Mouse (Mus musculus): ENCODE results near the gene Lmo1. TPM values are rescaled to one million over a fixed set of nuclear protein-coding genes. Genes with fewer than 3 reads are reported as not detected.
"Not testable (repeated sequence)": the region's sequence is repeated elsewhere in the genome, so short reads cannot be mapped to it uniquely, and the experiment has no call there.

The Lmo1 gene
- polyA plus RNA-seq, 1 experiment from 2014 or later: 2.9 TPM

- DNase-seq (ENCODE audit: low spot score) (no peak), ATAC-seq (replicated peaks; ENCODE audit: low FRiP score, low TSS enrichment, low read depth) (no peak)
- Histone ChIP-seq H3K4me1 (replicated peaks; ENCODE audit: control insufficient read depth, insufficient read depth, low read length) (no peaks in the 10 kb centered on the region), H3K9ac (ENCODE audit: low read length) (no peak overlapping the region), H3K27ac (ENCODE audit: low read depth) (no peak overlapping the region), H3K9me3 (ENCODE audit: control insufficient read depth, low read length) (no peaks in the 10 kb centered on the region), H3K27me3 (replicated peaks; ENCODE audit: control insufficient read depth, insufficient read depth, low read length) (no peaks in the 10 kb centered on the region), H3K4me2 (ENCODE audit: low read length) (no peak overlapping the region), H3K4me3 (ENCODE audit: low read depth, low read length) (no peak overlapping the region), H3K36me3 (ENCODE audit: control insufficient read depth, insufficient read depth, low read length) (no peaks in the 10 kb centered on the region)
- 72% methylated on average over 5 of the region's 5 CpGs for WGBS
Observed at GRCm38 (mm10) chr7:109111000-109111399, 64.0 kb downstream of the Lmo1 start.

- Histone ChIP-seq H3K27ac (ENCODE audit: low read depth) (no peak overlapping the region), H3K36me3 (ENCODE audit: control insufficient read depth, insufficient read depth, low read length) (no peaks in the 10 kb centered on the region), H3K27me3 (replicated peaks; ENCODE audit: control insufficient read depth, insufficient read depth, low read length) (no peaks in the 10 kb centered on the region), H3K4me2 (ENCODE audit: low read length) (no peak overlapping the region), H3K9me3 (ENCODE audit: control insufficient read depth, low read length) (no peaks in the 10 kb centered on the region), H3K9ac (ENCODE audit: low read length) (no peak overlapping the region), H3K4me1 (replicated peaks; ENCODE audit: control insufficient read depth, insufficient read depth, low read length) (no peaks in the 10 kb centered on the region), H3K4me3 (ENCODE audit: low read depth, low read length) (no peak overlapping the region)
- WGBS: 50% methylated on average over 1 of the region's 1 CpGs
- ATAC-seq (replicated peaks; ENCODE audit: low FRiP score, low TSS enrichment, low read depth) (no peak), DNase-seq (ENCODE audit: low spot score) (no peak)
Observed at GRCm38 (mm10) chr7:109104894-109105293, 70.1 kb downstream of the Lmo1 start.

DNA sequence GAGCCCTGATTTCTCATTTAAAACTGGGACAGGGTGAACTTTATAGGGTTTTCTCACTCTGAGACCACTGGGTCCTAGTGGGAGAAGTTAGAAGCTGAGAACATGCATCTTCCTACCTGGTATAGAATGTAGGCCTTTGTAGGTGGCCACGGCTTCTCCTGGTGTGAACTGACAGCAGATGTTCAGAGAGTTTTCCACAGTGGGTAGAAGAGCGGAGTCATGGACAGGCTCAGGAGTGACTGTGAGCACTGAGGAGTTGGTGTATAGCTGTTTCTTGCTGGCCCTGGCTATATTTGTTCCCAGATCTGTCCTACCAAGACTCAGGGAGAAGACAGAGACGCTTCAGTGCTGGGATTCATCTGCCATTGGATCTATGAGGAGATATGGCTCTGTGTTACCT is 73.8 kb downstream of the Lmo1 start:
- no peak overlapping the region for H3K4me2 ChIP-seq (ENCODE audit: low read length)
- no peak for DNase-seq (ENCODE audit: low spot score)
- no peak overlapping the region for H3K27ac ChIP-seq (ENCODE audit: low read depth)
- no peaks in the 10 kb centered on the region for H3K27me3 ChIP-seq (replicated peaks; ENCODE audit: control insufficient read depth, insufficient read depth, low read length)
- H3K9ac ChIP-seq (ENCODE audit: low read length): no peak overlapping the region
- WGBS: 84% methylated on average over 3 of the region's 3 CpGs
- H3K4me3 ChIP-seq (ENCODE audit: low read depth, low read length): no peak overlapping the region
- no peaks in the 10 kb centered on the region for H3K9me3 ChIP-seq (ENCODE audit: control insufficient read depth, low read length)
- ATAC-seq (replicated peaks; ENCODE audit: low FRiP score, low TSS enrichment, low read depth): no peak
- no peaks in the 10 kb centered on the region for H3K4me1 ChIP-seq (replicated peaks; ENCODE audit: control insufficient read depth, insufficient read depth, low read length)
- H3K36me3 ChIP-seq (ENCODE audit: control insufficient read depth, insufficient read depth, low read length): no peaks in the 10 kb centered on the region

DNA sequence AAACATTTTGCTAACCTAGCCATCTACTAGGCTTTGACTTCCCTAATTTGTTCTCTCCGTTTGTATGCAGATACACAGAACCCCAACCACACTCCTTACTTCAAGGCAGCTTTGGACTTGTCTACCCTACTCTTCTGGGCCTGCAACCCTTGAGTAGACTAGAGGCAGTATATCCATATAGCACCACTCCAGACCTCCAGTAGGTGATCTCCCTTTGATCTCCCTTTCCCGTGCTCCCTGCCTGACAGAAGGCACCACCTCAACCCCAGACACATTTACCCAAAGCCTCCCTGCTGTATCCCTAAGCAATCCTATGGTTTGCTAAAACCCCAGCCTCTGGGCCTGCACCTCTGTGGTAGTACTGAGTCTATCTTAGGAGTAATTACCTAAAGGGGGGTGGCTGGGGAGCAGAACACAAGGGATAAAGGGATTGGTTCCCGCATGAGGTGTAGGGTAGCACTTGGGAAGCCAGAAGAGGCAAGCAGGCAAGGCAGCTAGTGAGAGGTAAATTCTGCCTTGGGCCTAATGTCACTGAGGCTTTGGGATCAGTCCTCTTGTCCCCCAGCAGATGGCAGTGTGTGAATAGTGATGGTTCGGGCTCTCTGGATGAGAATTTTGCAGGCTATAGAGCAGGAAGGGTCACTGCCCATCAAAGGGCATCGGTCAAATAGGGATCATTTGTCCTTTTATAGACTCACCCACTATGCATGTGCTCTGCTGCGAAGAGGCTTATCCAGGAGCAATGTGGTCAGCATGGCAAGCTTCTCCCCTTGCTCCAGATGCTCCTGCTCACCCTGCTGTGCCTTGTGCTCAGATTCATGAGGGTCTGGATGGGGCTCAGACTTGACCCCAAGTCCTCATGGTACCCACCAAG is 76.6 kb downstream of the Lmo1 start:
- Histone ChIP-seq H3K4me3 (ENCODE audit: low read depth, low read length) (no peak overlapping the region), H3K36me3 (ENCODE audit: control insufficient read depth, insufficient read depth, low read length) (no peaks in the 10 kb centered on the region), H3K9ac (ENCODE audit: low read length) (no peak overlapping the region), H3K27me3 (replicated peaks; ENCODE audit: control insufficient read depth, insufficient read depth, low read length) (no peaks in the 10 kb centered on the region), H3K4me1 (replicated peaks; ENCODE audit: control insufficient read depth, insufficient read depth, low read length) (no peaks in the 10 kb centered on the region), H3K4me2 (ENCODE audit: low read length) (no peak overlapping the region), H3K27ac (ENCODE audit: low read depth) (no peak overlapping the region), H3K9me3 (ENCODE audit: control insufficient read depth, low read length) (no peaks in the 10 kb centered on the region)
- no peak for ATAC-seq (replicated peaks; ENCODE audit: low FRiP score, low TSS enrichment, low read depth)
- DNase-seq (ENCODE audit: low spot score): peak; percentile 60
- WGBS: 33% methylated on average over 6 of the region's 6 CpGs

GRCm38 (mm10) chr7:109097203-109097602 is 77.8 kb downstream of the Lmo1 start:
- Histone ChIP-seq H3K27ac (ENCODE audit: low read depth) (no peak overlapping the region), H3K27me3 (replicated peaks; ENCODE audit: control insufficient read depth, insufficient read depth, low read length) (no peaks in the 10 kb centered on the region), H3K4me3 (ENCODE audit: low read depth, low read length) (no peak overlapping the region), H3K36me3 (ENCODE audit: control insufficient read depth, insufficient read depth, low read length) (no peaks in the 10 kb centered on the region), H3K9ac (ENCODE audit: low read length) (no peak overlapping the region), H3K9me3 (ENCODE audit: control insufficient read depth, low read length) (no peaks in the 10 kb centered on the region), H3K4me2 (ENCODE audit: low read length) (no peak overlapping the region), H3K4me1 (replicated peaks; ENCODE audit: control insufficient read depth, insufficient read depth, low read length) (no peaks in the 10 kb centered on the region)
- no peak for ATAC-seq (replicated peaks; ENCODE audit: low FRiP score, low TSS enrichment, low read depth)
- 66% methylated on average over 7 of the region's 7 CpGs for WGBS
- no peak for DNase-seq (ENCODE audit: low spot score)

DNA sequence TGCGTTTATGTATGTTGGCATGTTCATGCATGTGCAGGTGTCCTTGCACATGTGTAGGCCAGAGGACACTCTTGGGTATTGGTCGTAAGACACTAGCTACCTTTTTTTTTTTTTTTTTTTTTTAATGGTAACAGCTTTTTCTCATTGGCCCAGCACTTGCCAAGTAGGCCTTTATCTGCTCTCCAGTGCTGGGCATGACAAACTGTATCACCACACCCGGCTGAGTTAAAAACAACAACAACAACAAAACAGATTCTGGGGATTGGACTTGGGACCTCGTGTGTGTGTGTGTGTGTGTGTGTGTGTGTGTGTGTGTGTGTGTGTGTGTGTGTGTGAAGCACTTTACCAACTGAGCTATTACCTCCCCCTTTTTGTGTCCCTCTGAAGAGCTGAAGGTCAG is 78.4 kb downstream of the Lmo1 start:
- no peak overlapping the region for H3K4me2 ChIP-seq (ENCODE audit: low read length)
- 73% methylated on average over 4 of the region's 4 CpGs for WGBS
- no peak for DNase-seq (ENCODE audit: low spot score)
- H3K4me1 ChIP-seq (replicated peaks; ENCODE audit: control insufficient read depth, insufficient read depth, low read length): no peaks in the 10 kb centered on the region
- no peaks in the 10 kb centered on the region for H3K36me3 ChIP-seq (ENCODE audit: control insufficient read depth, insufficient read depth, low read length)
- H3K9ac ChIP-seq (ENCODE audit: low read length): no peak overlapping the region
- H3K4me3 ChIP-seq (ENCODE audit: low read depth, low read length): no peak overlapping the region
- H3K27ac ChIP-seq (ENCODE audit: low read depth): no peak overlapping the region
- no peak for ATAC-seq (replicated peaks; ENCODE audit: low FRiP score, low TSS enrichment, low read depth)
- no peaks in the 10 kb centered on the region for H3K9me3 ChIP-seq (ENCODE audit: control insufficient read depth, low read length)
- H3K27me3 ChIP-seq (replicated peaks; ENCODE audit: control insufficient read depth, insufficient read depth, low read length): no peaks in the 10 kb centered on the region

DNA sequence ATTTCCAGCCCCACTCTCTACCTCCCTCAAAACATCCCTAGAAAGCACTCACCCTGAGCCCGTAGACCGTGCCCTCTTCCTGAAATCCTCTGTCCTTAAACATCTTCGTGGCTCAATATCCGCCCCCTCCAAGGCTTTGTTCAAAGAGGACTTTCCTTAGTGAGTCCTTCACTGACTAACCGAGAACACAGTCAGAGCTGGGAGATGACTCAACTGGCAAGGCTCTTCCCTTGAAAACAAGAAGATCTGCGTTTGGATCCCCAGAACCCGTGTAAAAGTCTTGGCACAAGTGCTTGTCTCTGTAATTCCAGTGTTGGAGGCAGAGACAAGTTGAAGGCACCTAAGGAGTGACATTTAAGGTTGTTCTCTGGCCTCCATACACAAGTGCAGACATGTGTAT is 80.7 kb downstream of the Lmo1 start:
- H3K4me1 ChIP-seq (replicated peaks; ENCODE audit: control insufficient read depth, insufficient read depth, low read length): no peaks in the 10 kb centered on the region
- DNase-seq (ENCODE audit: low spot score) (no peak), ATAC-seq (replicated peaks; ENCODE audit: low FRiP score, low TSS enrichment, low read depth) (no peak)
- H3K27ac ChIP-seq (ENCODE audit: low read depth): no peak overlapping the region
- no peak overlapping the region for H3K4me3 ChIP-seq (ENCODE audit: low read depth, low read length)
- H3K27me3 ChIP-seq (replicated peaks; ENCODE audit: control insufficient read depth, insufficient read depth, low read length): no peaks in the 10 kb centered on the region
- WGBS: 87% methylated on average over 7 of the region's 7 CpGs
- no peak overlapping the region for H3K4me2 ChIP-seq (ENCODE audit: low read length)
- no peak overlapping the region for H3K9ac ChIP-seq (ENCODE audit: low read length)
- H3K9me3 ChIP-seq (ENCODE audit: control insufficient read depth, low read length): no peaks in the 10 kb centered on the region
- no peaks in the 10 kb centered on the region for H3K36me3 ChIP-seq (ENCODE audit: control insufficient read depth, insufficient read depth, low read length)

DNA sequence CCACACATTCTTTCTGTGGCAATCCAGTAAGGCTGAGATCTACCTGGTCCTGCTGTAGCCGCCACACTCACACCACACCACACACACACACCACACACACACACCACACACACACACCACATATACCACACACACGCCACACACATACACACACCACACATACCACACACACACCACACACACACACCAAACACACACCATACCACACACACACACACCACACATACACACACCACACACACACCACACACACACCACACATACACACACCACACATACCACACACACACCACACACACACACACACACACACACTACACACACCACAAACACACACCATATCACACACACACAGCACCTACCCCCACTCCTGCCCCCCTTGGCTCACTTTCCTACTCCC is 83.7 kb downstream of the Lmo1 start:
- H3K36me3 ChIP-seq (ENCODE audit: control insufficient read depth, insufficient read depth, low read length); DNase-seq (ENCODE audit: low spot score): not testable (repeated sequence)
- 80% methylated on average over 2 of the region's 2 CpGs for WGBS

More for the DNA sequence above, 83.7 kb downstream of the Lmo1 start:
- not testable (repeated sequence) for ATAC-seq (replicated peaks; ENCODE audit: low FRiP score, low TSS enrichment, low read depth); H3K9me3 ChIP-seq (ENCODE audit: control insufficient read depth, low read length); H3K4me2 ChIP-seq (ENCODE audit: low read length); H3K27ac ChIP-seq (ENCODE audit: low read depth); H3K4me3 ChIP-seq (ENCODE audit: low read depth, low read length); H3K4me1 ChIP-seq (replicated peaks; ENCODE audit: control insufficient read depth, insufficient read depth, low read length); H3K27me3 ChIP-seq (replicated peaks; ENCODE audit: control insufficient read depth, insufficient read depth, low read length); H3K9ac ChIP-seq (ENCODE audit: low read length)
